Mouse (Mus musculus) CD8-positive naive resting alpha-beta T cell, adult 2 months (primary cell): ENCODE results near the gene Adgrf1.

Experiments
- DNase-seq, 2 experiments: peaks; one replicate each; pipeline ENCODE4 v3.0.0; 2022; ENCODE audit warnings: low read depth in 2 of 2, low spot score in 2 of 2

Gene Adgrf1

GRCm38 (mm10) chr17:43270161-43270560 lies at the start of gene Adgrf1:
TSS of gene Adgrf1 (plus strand) at chr17:43270329.
- DNase-seq, result no peak

- no peak for DNase-seq
Observed at GRCm38 (mm10) chr17:43226101-43226500, 44.0 kb upstream of the Adgrf1 start.

GRCm38 (mm10) chr17:43229621-43230513 lies 40.3 kb upstream of the Adgrf1 start:
- DNase-seq, result peak; percentile 11 to 35

GRCm38 (mm10) chr17:43230821-43231220 lies 39.3 kb upstream of the Adgrf1 start:
- no peak for DNase-seq

- DNase-seq, result peak; percentile 8 to 22
Observed at GRCm38 (mm10) chr17:43232769-43233168, 37.4 kb upstream of the Adgrf1 start.

GRCm38 (mm10) chr17:43236656-43237250 lies 33.4 kb upstream of the Adgrf1 start:
- DNase-seq, result no peak

GRCm38 (mm10) chr17:43239035-43239434 lies 31.1 kb upstream of the Adgrf1 start:
- no peak for DNase-seq

- DNase-seq, result no peak
Observed at GRCm38 (mm10) chr17:43241134-43241533, 29.0 kb upstream of the Adgrf1 start.

- DNase-seq, result no peak
Observed at GRCm38 (mm10) chr17:43242609-43243008, 27.5 kb upstream of the Adgrf1 start.

- DNase-seq, result no peak
Observed at GRCm38 (mm10) chr17:43245364-43245763, 24.8 kb upstream of the Adgrf1 start.

GRCm38 (mm10) chr17:43247245-43247644 lies 22.9 kb upstream of the Adgrf1 start:
- DNase-seq, result no peak

GRCm38 (mm10) chr17:43249645-43250044 lies 20.5 kb upstream of the Adgrf1 start:
- no peak for DNase-seq

- DNase-seq, result no peak
Observed at GRCm38 (mm10) chr17:43251249-43252125, 18.6 kb upstream of the Adgrf1 start.

GRCm38 (mm10) chr17:43252846-43253245 lies 17.3 kb upstream of the Adgrf1 start:
- no peak for DNase-seq

GRCm38 (mm10) chr17:43254261-43254660 lies 15.9 kb upstream of the Adgrf1 start:
- DNase-seq, result no peak

- DNase-seq, result no peak
Observed at GRCm38 (mm10) chr17:43256536-43257135, 13.5 kb upstream of the Adgrf1 start.

- DNase-seq, result no peak
Observed at GRCm38 (mm10) chr17:43257699-43258098, 12.4 kb upstream of the Adgrf1 start.

- no peak for DNase-seq
Observed at GRCm38 (mm10) chr17:43261937-43262336, 8.2 kb upstream of the Adgrf1 start.

- DNase-seq, result no peak
Observed at GRCm38 (mm10) chr17:43264739-43265138, 5.4 kb upstream of the Adgrf1 start.

- DNase-seq, result peak; percentile 45 to 55
Observed at GRCm38 (mm10) chr17:43265178-43265837, 4.8 kb upstream of the Adgrf1 start.

GRCm38 (mm10) chr17:43265944-43266343 lies 4.2 kb upstream of the Adgrf1 start:
- no peak for DNase-seq
